Mouse (Mus musculus) naive thymus-derived CD4-positive, alpha-beta T cell, adult 2 months (primary cell): ENCODE measurements around the gene Ece2.

Experiments
- DNase-seq: peaks from one replicate; pipeline ENCODE4 v3.0.0-alpha.2; 2011; ENCODE audit warnings: low read depth

Ece2 gene

DNA sequence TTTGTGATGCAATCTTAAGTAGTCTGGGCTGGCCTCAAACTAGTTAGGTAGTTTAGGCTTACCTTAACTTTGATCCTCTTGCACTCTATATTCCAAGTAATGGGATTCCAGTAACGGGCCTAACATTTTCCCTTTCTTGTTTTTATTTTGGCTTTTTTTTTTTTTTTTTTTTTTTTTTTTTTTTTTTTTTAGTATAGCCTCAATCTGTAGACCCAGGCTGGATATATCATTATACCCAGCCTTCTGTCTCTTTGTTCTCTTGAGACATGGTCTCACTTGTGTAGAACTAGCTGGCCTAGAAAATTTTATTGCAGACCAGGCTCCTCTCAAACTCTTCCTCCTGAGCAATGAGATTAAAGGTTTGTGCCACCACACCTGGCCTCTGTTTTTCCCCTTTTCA is 62.0 kb downstream of the Ece2 start:
- no peak for DNase-seq

DNA sequence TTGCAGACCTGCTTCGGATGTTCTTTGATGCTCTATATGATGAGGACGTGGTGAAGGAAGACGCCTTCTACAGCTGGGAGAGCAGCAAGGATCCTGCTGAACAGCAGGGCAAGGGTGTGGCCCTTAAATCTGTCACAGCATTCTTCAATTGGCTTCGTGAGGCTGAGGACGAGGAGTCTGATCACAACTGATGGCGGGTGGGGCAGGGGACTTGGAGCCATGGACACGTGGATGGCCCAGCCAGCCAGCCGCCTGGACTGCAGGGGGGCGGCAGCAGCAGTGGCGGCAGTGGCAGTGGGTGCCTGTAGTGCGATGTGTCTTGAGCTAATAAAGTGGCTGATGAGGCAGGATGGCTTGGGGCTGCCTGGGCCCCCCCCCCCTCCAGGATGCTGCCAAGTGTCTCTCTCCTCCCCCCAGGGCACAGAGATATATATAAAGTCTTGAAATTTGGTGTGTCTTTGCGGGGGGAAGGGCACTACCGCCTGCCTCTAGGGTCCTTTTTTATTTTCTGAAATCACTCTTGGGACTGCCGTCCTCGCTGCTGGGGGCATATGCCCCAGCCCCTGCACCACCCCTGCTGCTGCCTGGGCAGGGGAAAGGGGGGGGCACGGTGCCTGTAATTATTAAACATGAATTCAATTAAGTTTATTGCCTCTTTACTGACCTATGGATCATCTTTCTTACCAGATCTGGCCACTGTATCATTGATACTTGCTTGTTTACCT is 62.8 kb downstream of the Ece2 start:
- no peak for DNase-seq

DNA sequence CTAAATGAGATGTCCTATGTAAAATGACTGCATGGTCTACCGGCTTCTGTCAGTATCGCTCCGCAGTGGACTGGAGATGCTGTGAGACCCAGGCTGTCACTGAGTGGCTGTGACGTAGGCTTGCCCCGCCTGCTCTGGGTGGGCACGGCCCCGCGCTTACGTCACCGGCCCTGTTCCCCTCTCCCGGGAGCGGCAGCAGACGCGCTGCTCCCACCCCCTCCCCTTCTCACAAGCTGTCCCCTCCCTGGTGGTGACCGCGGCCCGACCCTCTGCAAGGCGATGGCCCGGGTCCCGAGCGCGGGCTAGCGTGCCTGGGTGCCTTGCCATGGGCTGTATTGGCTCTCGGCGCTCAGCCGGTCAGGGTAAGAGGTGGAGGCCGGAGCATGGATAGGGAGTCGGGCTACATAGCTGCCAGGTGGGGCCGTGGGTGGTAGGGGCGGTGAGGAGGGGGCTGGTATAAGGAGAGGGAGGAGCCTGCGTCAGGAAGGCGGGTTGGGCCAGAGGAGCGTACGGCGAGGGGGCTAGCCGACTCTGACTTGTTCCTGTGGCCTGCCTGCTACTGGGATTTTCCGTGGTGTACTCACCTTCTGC is 63.6 kb downstream of the Ece2 start, which contains the start of gene Fam131a:
Gene Fam131a (plus strand): TSS at position 131 of the 591 bp plus-strand sequence.
- peak; percentile 76 for DNase-seq

DNA sequence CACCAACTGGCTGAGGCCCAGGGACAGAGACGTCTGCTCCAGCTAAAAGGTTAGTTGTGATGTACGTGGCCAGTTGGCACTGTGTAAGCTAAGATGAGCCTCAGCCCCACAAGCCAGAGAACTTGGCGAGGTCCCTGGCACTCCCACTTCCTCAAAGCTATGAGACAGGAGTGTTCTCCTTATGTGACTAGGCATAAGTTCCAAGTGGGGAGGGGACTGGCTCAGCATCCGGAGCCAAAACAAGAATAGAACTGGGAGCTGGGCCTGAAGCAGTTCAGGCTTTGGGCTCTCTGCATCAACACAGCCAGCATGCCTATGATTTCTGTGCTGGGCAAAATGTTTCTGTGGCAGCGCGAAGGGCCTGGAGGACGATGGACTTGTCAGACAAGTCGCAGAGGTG is 65.2 kb downstream of the Ece2 start:
- no peak for DNase-seq

DNA sequence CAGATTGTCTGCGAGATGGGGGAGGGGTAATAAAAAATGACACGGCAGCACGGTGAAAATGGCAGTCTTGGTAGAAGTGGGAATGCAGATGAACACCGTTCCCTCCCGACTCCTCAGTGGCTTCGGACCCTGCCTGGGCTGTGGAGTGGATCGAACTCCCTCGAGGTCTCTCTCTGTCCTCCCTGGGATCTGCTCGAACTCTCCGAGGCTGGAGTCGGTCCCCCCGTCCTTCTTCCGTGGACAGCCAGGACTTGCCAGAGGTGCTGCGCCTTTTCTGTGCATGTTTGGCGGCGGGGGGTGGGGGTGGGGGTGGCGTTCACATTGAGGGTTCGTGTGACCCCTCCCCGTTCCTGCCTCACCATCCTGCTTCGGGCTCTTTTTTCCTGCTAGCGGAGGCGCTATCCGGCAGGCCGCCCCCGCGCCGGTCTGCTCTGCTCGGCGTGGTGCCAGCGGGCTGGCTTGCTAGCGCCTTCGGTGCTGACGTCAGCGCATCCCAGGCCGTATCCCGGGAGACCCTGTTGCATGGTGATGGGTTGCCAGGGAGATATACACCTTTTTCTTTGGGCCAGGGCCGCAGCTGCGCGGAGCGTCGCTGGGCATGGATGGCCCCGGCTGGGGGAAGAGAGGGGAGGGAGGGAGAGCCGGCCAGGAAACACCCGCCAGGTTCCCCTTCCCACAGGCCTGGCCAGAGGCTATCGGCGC is 66.1 kb downstream of the Ece2 start:
- peak; percentile 51 for DNase-seq
